Mouse (Mus musculus) hematopoietic stem cell, adult 5-6 weeks (primary cell): ENCODE measurements at regions not wholly inside any gene's neighbourhood (a gene's known extent, or its start where the extent isn't known, plus 50 kb on each side); places are given as distances from the start of the nearest gene placed in this dataset.

Source experiments
- ATAC-seq, 2 experiments: fragments of 125-278 bp in 1 of 2; replicated peaks in 1 of 2; 2 replicates each; pipeline ENCODE4 v1.8.0; 2016 to 2017; ENCODE audit warnings: inconsistent platforms in 2 of 2, mild to moderate bottlenecking in 2 of 2, moderate number of reproducible peaks in 2 of 2, low read depth in 1 of 2, moderate TSS enrichment in 1 of 2; ENCODE audit not compliant: low FRiP score in 2 of 2, poor library complexity in 2 of 2, severe bottlenecking in 2 of 2, insufficient read depth in 1 of 2, low TSS enrichment in 1 of 2

- ATAC-seq, result no peak
Observed at GRCm38 (mm10) chr3:101164771-101165170, 54.7 kb upstream of the Ptgfrn start.

GRCm38 (mm10) chr3:101163991-101164434 lies 53.9 kb upstream of the Ptgfrn start:
- ATAC-seq, result no peak

- no peak for ATAC-seq
Observed at GRCm38 (mm10) chr3:101163160-101163990, 53.3 kb upstream of the Ptgfrn start.

- no peak for ATAC-seq
Observed at GRCm38 (mm10) chr3:101162536-101163159, 52.6 kb upstream of the Ptgfrn start.

GRCm38 (mm10) chr3:101161941-101162531 lies 52.0 kb upstream of the Ptgfrn start:
- no peak for ATAC-seq

- no peak for ATAC-seq
Observed at GRCm38 (mm10) chr3:101161421-101161940, 51.4 kb upstream of the Ptgfrn start.
